Mouse (Mus musculus): ENCODE data around the gene Zc3hav1. TPM values are rescaled to one million over a fixed set of nuclear protein-coding genes. Genes with fewer than 3 reads are reported as not detected.

Zc3hav1 gene
- 1.4 and 1.7 TPM in 2 replicates for polyA plus RNA-seq (2016; fragmentation: Nextera tagmentation; extraction: Ambion mirVana)

DNA sequence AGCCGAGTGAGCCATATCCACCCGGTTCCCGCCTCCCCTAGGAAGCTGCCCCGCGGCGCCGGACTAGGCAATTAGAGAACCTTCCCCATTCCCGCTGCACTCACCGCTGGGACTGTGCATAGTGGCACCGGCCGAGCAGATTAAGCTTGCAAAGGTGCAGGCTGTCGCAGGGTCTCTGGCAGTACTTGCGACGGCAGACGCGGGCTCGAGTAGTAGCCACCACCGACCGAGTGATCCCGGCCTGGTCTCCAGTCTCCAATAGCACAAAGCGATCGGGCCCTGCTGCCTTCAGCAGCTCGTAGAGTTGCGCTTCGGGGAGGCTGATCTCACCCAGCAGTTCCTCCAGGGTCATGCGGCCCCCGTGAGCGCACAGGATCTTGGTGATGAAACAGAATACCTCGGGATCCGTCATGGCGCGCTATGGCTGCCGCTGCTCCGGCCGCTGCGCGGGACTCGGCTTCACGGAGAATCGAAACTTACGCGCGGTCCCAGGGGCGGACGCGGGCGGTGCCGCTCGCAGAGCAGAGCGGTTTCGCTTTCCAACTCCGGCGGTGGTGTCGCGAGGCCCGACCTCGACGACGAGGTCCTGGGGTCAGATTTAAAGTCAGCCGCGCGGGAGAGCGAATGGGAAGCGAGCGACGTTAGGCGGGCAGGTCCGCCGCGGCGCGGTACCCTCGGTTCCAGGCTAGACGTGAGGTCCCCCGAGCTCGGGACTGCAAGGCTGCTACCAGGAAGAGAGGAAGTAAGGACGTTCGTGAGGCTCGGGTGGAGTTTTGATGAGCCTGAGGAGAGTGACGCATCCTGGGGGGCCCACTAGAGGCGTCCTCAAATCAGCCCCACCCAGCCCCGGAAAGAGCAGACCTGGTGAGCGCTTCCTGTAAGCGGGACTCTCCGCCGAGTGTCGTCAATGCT lies at the start of gene Zc3hav1:
Zc3hav1 (minus strand) TSS at position 793 of the 912 bp plus-strand sequence.
- ATAC-seq (ENCODE audit: low FRiP score) = peak; percentile 53
- Histone ChIP-seq H3K4me3 (replicated peaks) (peak within 1 kb of the TSS; percentile 52), H3K4me2 (peak within 1 kb of the TSS; percentile 63), H3K9me3 (no peaks in the 10 kb centered on the region), H3K4me1 (peaks cover 22% of the 10 kb centered on the region), H3K27me3 (peaks cover 91% of the 10 kb centered on the region), H3K9ac (peak within 1 kb of the TSS; percentile 44), H3K27ac (no peak within 1 kb of the TSS), H3K36me3 (replicated peaks) (no peaks in the 10 kb centered on the region)
- WGBS = under 1% methylated on average over 87 of the region's 87 CpGs

DNA sequence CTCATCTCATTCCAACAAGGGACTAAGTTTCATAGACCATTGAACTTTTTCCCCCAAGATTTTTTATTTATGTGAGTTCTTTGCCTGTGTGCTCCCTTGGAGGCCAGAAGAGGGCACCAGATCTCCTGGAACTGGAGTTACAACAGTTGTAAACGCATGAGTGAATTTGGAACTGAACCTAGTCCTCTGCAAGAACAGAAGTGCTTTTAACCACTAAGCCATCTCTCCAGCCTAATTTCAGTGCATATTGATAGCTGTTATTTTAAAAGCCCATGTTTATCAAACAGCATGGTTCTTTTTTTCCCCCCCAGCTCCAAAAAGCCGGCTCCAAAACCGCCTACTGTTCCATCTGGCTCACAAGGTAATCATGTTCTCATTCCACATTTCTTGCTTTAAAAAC lies 35.3 kb upstream of the Zc3hav1 start:
- Histone ChIP-seq H3K4me1 (no peaks in the 10 kb centered on the region), H3K4me2 (no peak overlapping the region), H3K27ac (no peak overlapping the region), H3K36me3 (replicated peaks) (peaks cover 30% of the 10 kb centered on the region), H3K4me3 (replicated peaks) (no peak overlapping the region), H3K9me3 (no peaks in the 10 kb centered on the region), H3K27me3 (no peaks in the 10 kb centered on the region), H3K9ac (no peak overlapping the region)
- ATAC-seq (ENCODE audit: low FRiP score) = no peak
- 80% methylated on average over 3 of the region's 3 CpGs for WGBS

DNA sequence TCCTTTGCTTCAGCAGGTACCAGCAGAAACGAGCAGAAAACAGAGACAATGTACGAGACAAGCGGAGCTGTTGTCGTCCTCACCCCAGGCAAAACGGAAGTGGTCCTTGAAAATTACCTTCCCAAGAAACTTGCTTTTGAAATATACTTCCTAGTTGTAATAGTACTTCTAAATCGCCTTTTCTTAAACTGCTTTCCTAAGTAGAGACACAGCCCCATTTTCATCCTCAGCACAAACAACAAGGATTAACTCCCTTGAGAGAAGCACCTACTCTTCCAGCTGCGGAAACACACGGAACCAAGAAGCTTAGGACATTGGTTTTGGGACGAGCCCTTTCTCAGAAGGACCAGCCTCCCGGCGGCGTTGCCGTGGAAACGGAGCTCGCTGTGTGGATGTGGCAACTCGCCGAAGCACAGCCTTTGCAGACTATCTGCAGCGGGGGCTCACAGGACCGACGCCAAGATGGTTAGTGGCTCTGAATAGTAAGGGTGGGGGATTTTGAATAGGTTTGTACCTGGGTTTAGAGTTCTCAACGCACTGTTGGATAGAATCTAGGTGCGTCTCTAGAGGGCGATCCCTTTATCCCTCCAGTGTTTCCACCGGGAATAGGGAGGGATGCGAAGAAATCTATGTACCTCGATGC lies 26.8 kb upstream of the Zc3hav1 start, which contains the start of gene Ttc26:
Ttc26 (plus strand) TSS at position 341 of the 643 bp plus-strand sequence.
- Histone ChIP-seq H3K4me2 (peak within 1 kb of the TSS; percentile 75), H3K4me3 (replicated peaks) (peak within 1 kb of the TSS; percentile 53), H3K27ac (no peak within 1 kb of the TSS), H3K36me3 (replicated peaks) (peaks cover 12% of the 10 kb centered on the region), H3K9ac (peak within 1 kb of the TSS; percentile 52), H3K4me1 (peaks cover 5% of the 10 kb centered on the region; the same call in 1 of the 2 replicates), H3K27me3 (no peaks in the 10 kb centered on the region), H3K9me3 (no peaks in the 10 kb centered on the region)
- ATAC-seq (ENCODE audit: low FRiP score) = peak; percentile 98
- WGBS = 1% methylated on average over 26 of the region's 26 CpGs

DNA sequence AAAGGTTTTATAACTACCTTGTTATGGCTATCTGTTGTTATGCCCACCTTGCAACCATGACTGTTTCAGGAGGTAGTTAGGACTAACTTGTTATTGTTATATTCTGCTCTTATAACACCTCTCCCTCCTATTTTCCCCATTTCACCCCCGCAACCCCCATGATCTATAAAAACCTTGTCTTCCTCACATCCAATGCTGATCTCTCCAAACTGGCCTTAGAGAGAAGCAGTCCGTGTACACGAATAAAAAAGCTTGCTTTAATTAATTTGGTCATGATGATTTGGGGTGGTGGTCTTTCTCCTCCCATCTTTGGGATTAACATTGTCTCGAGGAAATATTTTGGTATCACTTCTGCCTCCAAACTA lies 26.3 kb upstream of the Zc3hav1 start:
- no peaks in the 10 kb centered on the region for H3K27me3 ChIP-seq
- WGBS = 3% methylated on average over 4 of the region's 4 CpGs
- no peak overlapping the region for H3K27ac ChIP-seq
- H3K9me3 ChIP-seq = no peaks in the 10 kb centered on the region
- peak overlapping the region; percentile 75 for H3K4me2 ChIP-seq
- peak overlapping the region; percentile 52 for H3K9ac ChIP-seq
- H3K4me1 ChIP-seq = peaks cover 5% of the 10 kb centered on the region; the same call in 1 of the 2 replicates
- ATAC-seq (ENCODE audit: low FRiP score) = no peak
- peak overlapping the region; percentile 53 for H3K4me3 ChIP-seq (replicated peaks)
- peaks cover 8% of the 10 kb centered on the region; the same call in 1 of the 2 replicates for H3K36me3 ChIP-seq (replicated peaks)

DNA sequence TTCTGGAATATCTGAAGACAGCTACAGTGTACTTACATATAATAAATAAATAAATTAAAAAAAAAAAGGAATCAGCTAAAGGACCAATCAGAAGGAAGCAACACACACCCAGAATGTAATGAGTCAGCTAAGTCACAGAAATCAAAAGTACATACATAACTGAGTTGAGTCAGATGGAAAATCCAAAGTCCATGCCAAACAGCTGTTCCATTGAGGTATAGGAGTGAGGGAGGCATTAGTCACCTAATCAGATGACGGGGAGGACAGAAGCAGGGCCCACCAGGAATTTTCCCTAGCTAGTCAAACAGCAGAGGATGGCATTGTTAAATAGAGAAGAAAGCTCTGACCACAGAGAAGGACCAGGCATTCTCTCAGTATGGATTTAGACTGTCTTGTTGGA lies 19.9 kb upstream of the Zc3hav1 start:
- no peaks in the 10 kb centered on the region for H3K36me3 ChIP-seq (replicated peaks)
- no peak overlapping the region for H3K9ac ChIP-seq
- no peak overlapping the region for H3K4me2 ChIP-seq
- no peaks in the 10 kb centered on the region for H3K4me1 ChIP-seq
- 85% methylated on average over 1 of the region's 1 CpGs for WGBS
- no peak for ATAC-seq (ENCODE audit: low FRiP score)
- H3K27me3 ChIP-seq = no peaks in the 10 kb centered on the region; the same call in 1 of the 2 replicates
- 0 out of 2 replicates have a peak, but pooled peaks cover 7% of the 10 kb centered on the region for H3K9me3 ChIP-seq
- no peak overlapping the region for H3K4me3 ChIP-seq (replicated peaks)
- no peak overlapping the region for H3K27ac ChIP-seq

DNA sequence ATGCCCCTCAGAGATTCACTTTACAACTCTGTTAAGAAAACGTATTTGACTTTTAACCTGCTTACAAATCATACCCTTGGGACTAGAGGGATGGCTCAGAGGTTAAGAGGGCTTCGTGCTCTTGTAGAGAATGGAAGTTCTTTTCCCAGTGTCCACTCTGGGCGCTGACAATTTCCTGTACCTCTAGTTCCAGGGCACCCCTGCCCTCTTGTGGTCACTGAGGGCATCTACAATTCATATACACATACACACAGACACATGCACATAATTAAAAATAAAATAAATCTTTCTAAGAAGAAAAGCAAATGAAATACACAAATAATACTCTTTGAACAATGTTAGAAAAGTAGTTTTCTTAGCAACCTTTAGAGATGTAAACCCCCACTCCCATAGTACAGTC lies 15.5 kb upstream of the Zc3hav1 start:
- WGBS = 79% methylated on average over 3 of the region's 3 CpGs
- Histone ChIP-seq H3K27ac (no peak overlapping the region), H3K9me3 (0 out of 2 replicates have a peak, but pooled peaks cover 7% of the 10 kb centered on the region), H3K4me3 (replicated peaks) (no peak overlapping the region), H3K36me3 (replicated peaks) (no peaks in the 10 kb centered on the region), H3K4me2 (no peak overlapping the region), H3K9ac (no peak overlapping the region), H3K4me1 (no peaks in the 10 kb centered on the region), H3K27me3 (no peaks in the 10 kb centered on the region; the same call in 1 of the 2 replicates)
- ATAC-seq (ENCODE audit: low FRiP score) = no peak

DNA sequence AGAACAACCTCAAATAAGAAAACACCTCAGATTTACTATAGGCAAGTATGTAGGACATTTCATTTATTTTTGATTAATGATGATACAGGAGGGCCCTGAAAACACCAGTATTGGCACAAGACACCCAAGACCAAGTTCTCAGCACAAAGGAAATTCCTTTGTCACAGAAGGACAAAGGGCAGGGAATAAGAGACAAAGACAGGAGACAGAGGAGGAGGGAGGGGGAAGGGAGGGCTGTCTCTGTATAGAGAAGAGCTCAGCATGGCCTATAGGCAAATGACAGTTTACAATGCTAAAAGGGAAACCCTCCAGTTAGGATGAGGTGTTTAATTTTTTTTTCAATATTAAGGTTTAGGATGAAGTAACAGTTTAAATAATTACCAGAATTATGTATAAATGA lies 9.7 kb upstream of the Zc3hav1 start:
- H3K4me1 ChIP-seq = no peaks in the 10 kb centered on the region
- H3K9ac ChIP-seq = no peak overlapping the region
- H3K36me3 ChIP-seq (replicated peaks) = no peaks in the 10 kb centered on the region
- no peaks in the 10 kb centered on the region for H3K9me3 ChIP-seq
- H3K27me3 ChIP-seq = no peaks in the 10 kb centered on the region
- H3K27ac ChIP-seq = no peak overlapping the region
- no peak for ATAC-seq (ENCODE audit: low FRiP score)
- no peak overlapping the region for H3K4me3 ChIP-seq (replicated peaks)
- no peak overlapping the region for H3K4me2 ChIP-seq

DNA sequence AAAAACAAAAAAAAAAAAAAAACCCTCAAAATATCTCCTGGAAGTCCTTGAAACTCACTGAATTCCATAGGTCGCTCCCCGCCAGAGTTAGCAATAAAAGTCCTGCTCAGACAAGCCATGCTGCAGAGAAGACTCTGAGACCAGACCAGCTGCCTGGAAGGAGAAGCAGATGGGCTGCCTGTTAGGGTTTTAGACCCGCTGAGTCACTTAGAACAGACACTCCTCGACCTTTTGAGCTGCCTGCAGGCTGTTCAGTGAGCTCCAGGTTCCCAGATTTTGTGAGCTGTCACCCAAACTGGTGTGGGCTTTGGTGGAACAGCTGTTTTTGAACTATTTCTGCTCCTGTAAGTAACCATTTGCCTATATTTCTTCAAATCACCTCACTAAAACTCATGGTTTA lies 9.0 kb upstream of the Zc3hav1 start:
- WGBS = 70% methylated on average over 4 of the region's 4 CpGs
- no peaks in the 10 kb centered on the region for H3K4me1 ChIP-seq
- no peaks in the 10 kb centered on the region for H3K9me3 ChIP-seq
- H3K4me2 ChIP-seq = no peak overlapping the region
- H3K27me3 ChIP-seq = peaks cover 5% of the 10 kb centered on the region; the same call in 1 of the 2 replicates
- ATAC-seq (ENCODE audit: low FRiP score) = no peak
- no peak overlapping the region for H3K4me3 ChIP-seq (replicated peaks)
- no peaks in the 10 kb centered on the region for H3K36me3 ChIP-seq (replicated peaks)
- no peak overlapping the region for H3K27ac ChIP-seq
- H3K9ac ChIP-seq = no peak overlapping the region

DNA sequence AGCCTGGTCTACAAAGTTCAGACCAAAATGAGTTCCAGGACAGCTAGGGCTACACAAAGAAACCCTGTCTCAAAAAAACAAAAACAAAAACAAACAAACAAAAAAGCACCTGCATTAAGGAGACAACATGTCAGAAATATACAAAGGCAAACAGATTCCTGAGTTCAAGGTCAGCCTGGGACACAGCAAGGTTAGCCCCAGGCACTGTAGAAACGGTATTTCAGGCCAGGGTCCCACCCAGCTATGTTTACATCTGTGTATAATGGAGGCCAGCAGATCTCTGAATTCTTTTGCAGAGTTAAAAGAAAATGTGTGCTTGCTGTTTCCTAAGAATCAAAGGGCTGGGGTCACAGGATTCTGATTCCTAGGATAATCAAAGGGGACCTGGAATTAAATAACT lies 7.5 kb upstream of the Zc3hav1 start:
- H3K27ac ChIP-seq = no peak overlapping the region
- H3K27me3 ChIP-seq = peaks cover 18% of the 10 kb centered on the region
- no peak for ATAC-seq (ENCODE audit: low FRiP score)
- no peak overlapping the region for H3K4me2 ChIP-seq
- H3K4me3 ChIP-seq (replicated peaks) = no peak overlapping the region
- H3K36me3 ChIP-seq (replicated peaks) = no peaks in the 10 kb centered on the region
- no peaks in the 10 kb centered on the region for H3K4me1 ChIP-seq
- 72% methylated on average over 1 of the region's 1 CpGs for WGBS
- H3K9me3 ChIP-seq = no peaks in the 10 kb centered on the region
- H3K9ac ChIP-seq = no peak overlapping the region

DNA sequence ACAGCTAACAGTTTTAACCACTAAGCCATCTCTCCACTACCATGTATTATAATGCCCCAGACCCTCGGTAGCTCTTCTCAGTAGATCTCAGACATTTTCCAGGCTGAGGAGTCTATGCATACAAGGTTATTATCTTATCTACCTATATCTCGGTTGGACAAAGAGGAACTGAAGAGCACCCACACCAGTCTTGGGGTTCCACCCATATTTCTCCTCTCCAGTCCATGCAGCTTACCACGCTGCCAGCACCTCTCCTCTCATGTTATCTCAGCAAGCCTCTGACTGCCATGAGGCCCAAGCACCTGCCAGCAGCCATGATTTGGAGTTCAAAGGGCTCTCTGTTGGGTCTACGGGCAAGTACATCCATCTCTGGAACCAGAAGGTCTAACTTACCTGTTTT lies 6.7 kb upstream of the Zc3hav1 start:
- Histone ChIP-seq H3K27me3 (peaks cover 25% of the 10 kb centered on the region), H3K36me3 (replicated peaks) (no peaks in the 10 kb centered on the region), H3K27ac (no peak overlapping the region), H3K9ac (no peak overlapping the region), H3K4me2 (no peak overlapping the region), H3K4me1 (no peaks in the 10 kb centered on the region), H3K4me3 (replicated peaks) (no peak overlapping the region), H3K9me3 (no peaks in the 10 kb centered on the region)
- WGBS = 90% methylated on average over 4 of the region's 4 CpGs
- ATAC-seq (ENCODE audit: low FRiP score) = no peak

DNA sequence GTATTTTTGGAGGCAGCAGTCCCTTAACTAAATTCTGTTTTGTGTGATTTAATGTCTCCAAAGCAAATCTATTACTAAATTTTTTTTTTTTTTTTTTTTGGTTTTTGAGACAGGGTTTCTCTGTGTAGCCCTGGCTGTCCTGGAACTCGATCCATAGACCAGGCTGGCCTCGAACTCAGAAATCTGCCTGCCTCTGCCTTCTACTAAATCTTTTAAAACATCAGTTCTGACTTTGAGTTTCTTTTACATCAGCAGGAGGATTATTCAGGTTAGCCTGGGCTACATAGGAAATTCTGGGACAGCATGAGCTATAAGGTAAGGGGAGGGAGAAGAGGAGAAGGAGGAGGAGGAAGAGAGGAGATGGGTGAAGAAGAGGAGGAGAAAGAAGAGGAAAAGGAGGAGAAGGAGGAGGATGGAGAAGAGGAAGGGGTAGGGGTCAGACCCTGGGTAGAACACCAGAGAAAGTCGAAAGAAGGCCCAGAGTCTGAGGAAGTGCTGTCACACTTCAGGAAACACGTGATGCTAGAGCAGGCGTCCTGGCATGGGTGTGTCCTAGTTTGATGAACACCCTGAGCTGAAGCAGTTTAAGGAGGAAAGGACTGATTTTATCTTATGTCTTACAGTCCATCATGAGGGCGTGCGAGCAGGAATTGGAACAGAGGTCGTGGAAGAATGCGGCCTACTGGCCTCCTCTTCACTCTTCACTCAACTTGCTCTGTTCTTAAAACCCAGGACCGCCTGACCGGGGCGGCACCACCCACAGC lies 5.5 kb upstream of the Zc3hav1 start:
- Histone ChIP-seq H3K9ac (no peak overlapping the region), H3K4me2 (no peak overlapping the region), H3K36me3 (replicated peaks) (no peaks in the 10 kb centered on the region), H3K9me3 (no peaks in the 10 kb centered on the region), H3K27me3 (peaks cover 37% of the 10 kb centered on the region), H3K27ac (no peak overlapping the region), H3K4me3 (replicated peaks) (no peak overlapping the region), H3K4me1 (peaks cover 9% of the 10 kb centered on the region)
- WGBS = 89% methylated on average over 12 of the region's 12 CpGs
- no peak for ATAC-seq (ENCODE audit: low FRiP score)
